Mouse (Mus musculus) mammary gland, adult 2 months (tissue): ENCODE results near the gene Syce2. TPM values are rescaled to one million over a fixed set of nuclear protein-coding genes. Genes with fewer than 3 reads are reported as not detected.

Source experiments
- polyA plus RNA-seq: library from polyadenylated mRNA; depleted of rRNA; stranded (reverse); fragments of >200 nt; gene quantifications from 2 replicates; pipeline ENCODE4 v1.2.3, GENCODE M21; 2012; ENCODE audit warnings: low replicate concordance; rRNA removed

Gene Syce2
- polyA plus RNA-seq = 0.81 and 0.99 TPM in 2 replicates

GRCm38 (mm10) chr8:84871376-84872308 lies at the start of gene Syce2:
Gene Syce2, plus strand, starts transcription at chr8:84872111.

GRCm38 (mm10) chr8:84822723-84823122 lies 49.2 kb upstream of the Syce2 start, which contains the start of gene Dand5:
Gene Dand5, minus strand, starts transcription at chr8:84822823.

GRCm38 (mm10) chr8:84831490-84831889 lies 40.4 kb upstream of the Syce2 start, which contains the start of gene Gadd45gip1:
Gene Gadd45gip1, plus strand, starts transcription at chr8:84831522.

GRCm38 (mm10) chr8:84840248-84840999 lies 31.5 kb upstream of the Syce2 start, which contains the start of gene Rad23a:
Gene Rad23a, minus strand, starts transcription at chr8:84840665.

GRCm38 (mm10) chr8:84846722-84847572 lies 25.0 kb upstream of the Syce2 start, which contains the start of gene Calr:
Gene Calr, minus strand, starts transcription at chr8:84846934.

GRCm38 (mm10) chr8:84856864-84857441 lies 15.0 kb upstream of the Syce2 start, which contains the start of gene Farsa:
Gene Farsa, plus strand, starts transcription at chr8:84856989.

GRCm38 (mm10) chr8:84893709-84894134 lies 21.8 kb downstream of the Syce2 start, which contains the start of gene Gcdh:
Gene Gcdh, minus strand, starts transcription at chr8:84893921.

GRCm38 (mm10) chr8:84901752-84902151 lies 29.8 kb downstream of the Syce2 start, which contains the start of gene Klf1:
Gene Klf1, plus strand, starts transcription at chr8:84901928.

GRCm38 (mm10) chr8:84908421-84909161 lies 36.7 kb downstream of the Syce2 start, which contains the start of gene Dnase2a:
Gene Dnase2a, plus strand, starts transcription at chr8:84908560.

GRCm38 (mm10) chr8:84936962-84937546 lies 65.1 kb downstream of the Syce2 start, which contains the start of gene Mast1:
Gene Mast1, minus strand, starts transcription at chr8:84937359.

Other genes with a start within 250 kb of the Syce2 start
- gene Ier2, start 209.3 kb upstream of the Syce2 start, polyA plus RNA-seq = 10.0 and 33.4 TPM in 2 replicates
- 97.6 and 166 TPM in 2 replicates for gene Trmt1, start 185.8 kb upstream of the Syce2 start, polyA plus RNA-seq
- gene Nacc1, start 184.2 kb upstream of the Syce2 start, polyA plus RNA-seq = 89.1 and 102 TPM in 2 replicates
- gene Lyl1, start 170.7 kb upstream of the Syce2 start, polyA plus RNA-seq = 25.7 and 54.6 TPM in 2 replicates
- gene G430095P16Rik, start 149.1 kb upstream of the Syce2 start, polyA plus RNA-seq = 2.0 and 4.5 TPM in 2 replicates
- 59.5 and 91.6 TPM in 2 replicates for gene Nfix, start 71.8 kb upstream of the Syce2 start, polyA plus RNA-seq
- gene Dand5, start 49.3 kb upstream of the Syce2 start, polyA plus RNA-seq = 2.4 and 2.9 TPM in 2 replicates
- 13.8 and 69.9 TPM in 2 replicates for gene Gadd45gip1, start 40.6 kb upstream of the Syce2 start, polyA plus RNA-seq
- 82.5 and 118 TPM in 2 replicates for gene Rad23a, start 31.4 kb upstream of the Syce2 start, polyA plus RNA-seq
- 159 and 214 TPM in 2 replicates for gene Calr, start 25.2 kb upstream of the Syce2 start, polyA plus RNA-seq
- gene Farsa, start 15.1 kb upstream of the Syce2 start, polyA plus RNA-seq = 45.3 and 57.4 TPM in 2 replicates
- 105 and 190 TPM in 2 replicates for gene Gcdh, start 21.8 kb downstream of the Syce2 start, polyA plus RNA-seq
- gene Klf1, start 29.8 kb downstream of the Syce2 start, polyA plus RNA-seq = 0.16 and 0.51 TPM in 2 replicates
- gene Dnase2a, start 36.4 kb downstream of the Syce2 start, polyA plus RNA-seq = 41.2 and 44.9 TPM in 2 replicates
- 0.14 and 0.35 TPM in 2 replicates for gene Mast1, start 65.2 kb downstream of the Syce2 start, polyA plus RNA-seq
- not detected in 2 replicates for gene Rtbdn, start 74.9 kb downstream of the Syce2 start, polyA plus RNA-seq
- 2.1 TPM in 1 of 2 replicates, not detected in the other for gene Gm49661, start 97.3 kb downstream of the Syce2 start, polyA plus RNA-seq
- gene Prdx2, start 97.5 kb downstream of the Syce2 start, polyA plus RNA-seq = 111 and 179 TPM in 2 replicates
- gene Rnaseh2a, start 97.7 kb downstream of the Syce2 start, polyA plus RNA-seq = 44.4 and 48.4 TPM in 2 replicates
- gene Junb, start 106.6 kb downstream of the Syce2 start, polyA plus RNA-seq = 50.5 and 206 TPM in 2 replicates
- 7.7 and 9.8 TPM in 2 replicates for gene Hook2, start 118.5 kb downstream of the Syce2 start, polyA plus RNA-seq
- gene Best2, start 142.4 kb downstream of the Syce2 start, polyA plus RNA-seq = 0.11 TPM in 1 of 2 replicates, not detected in the other
- gene Asna1, start 153.2 kb downstream of the Syce2 start, polyA plus RNA-seq = 106 and 148 TPM in 2 replicates
- gene Trir, start 154.7 kb downstream of the Syce2 start, polyA plus RNA-seq = 44.8 and 82.2 TPM in 2 replicates
- 63.6 and 82.2 TPM in 2 replicates for gene Tnpo2, start 164.8 kb downstream of the Syce2 start, polyA plus RNA-seq
- gene Fbxw9, start 187.9 kb downstream of the Syce2 start, polyA plus RNA-seq = 39.5 and 40.0 TPM in 2 replicates
- not detected in 2 replicates for gene Gm5741, start 195.9 kb downstream of the Syce2 start, polyA plus RNA-seq
- 37.4 and 72.8 TPM in 2 replicates for gene Dhps, start 199.6 kb downstream of the Syce2 start, polyA plus RNA-seq
- 123 and 209 TPM in 2 replicates for gene Wdr83os, start 208.6 kb downstream of the Syce2 start, polyA plus RNA-seq
- 25.9 and 27.9 TPM in 2 replicates for gene Wdr83, start 209.2 kb downstream of the Syce2 start, polyA plus RNA-seq
- gene Man2b1, start 211.2 kb downstream of the Syce2 start, polyA plus RNA-seq = 95.4 and 120 TPM in 2 replicates